Mouse (Mus musculus) leukemia stem cell, adult 10-12 weeks (primary cell): ENCODE measurements around the gene Ppp4r3b. TPM values are rescaled to one million over a fixed set of nuclear protein-coding genes. Genes with fewer than 3 reads are reported as not detected.

ENCODE experiments used
- polyA plus RNA-seq: library from polyadenylated mRNA; stranded (reverse); fragments of >175 nt; gene quantifications from 2 replicates; pipeline ENCODE4 v1.2.3, GENCODE M21; 2012; ENCODE audit warnings: low replicate concordance

Ppp4r3b gene
- polyA plus RNA-seq, result 26.2 and 33.2 TPM in 2 replicates

DNA sequence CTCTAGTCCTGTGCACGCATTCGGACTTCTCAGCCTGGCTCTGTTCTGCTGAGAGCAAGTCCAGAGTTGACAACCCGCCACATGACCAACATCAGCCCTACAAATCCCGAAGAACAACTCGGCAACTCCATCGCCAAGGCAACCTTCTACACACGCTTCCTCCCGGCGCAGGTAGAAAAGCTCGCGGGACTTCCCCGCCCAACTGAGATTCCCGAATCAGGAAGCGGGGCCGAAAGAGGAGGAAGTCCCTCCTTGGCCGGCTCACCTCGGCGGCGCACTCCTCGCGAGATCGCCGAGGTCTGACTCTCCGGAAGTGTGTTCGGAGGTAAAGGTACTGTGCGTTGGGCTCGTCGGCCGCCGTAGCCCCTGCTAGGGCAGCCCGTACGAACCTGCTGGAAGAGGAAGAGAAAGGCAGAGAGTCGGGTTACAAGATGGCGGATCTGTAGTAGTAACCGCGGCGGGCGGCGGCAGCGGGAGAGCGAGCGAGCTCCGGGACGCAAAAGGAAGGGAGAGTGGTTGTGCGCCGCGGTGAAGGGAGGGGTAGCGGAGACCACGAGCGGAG is at the start of gene Ppp4r3b:
Gene Ppp4r3b (plus strand): TSS at position 328 of the 562 bp plus-strand sequence.

DNA sequence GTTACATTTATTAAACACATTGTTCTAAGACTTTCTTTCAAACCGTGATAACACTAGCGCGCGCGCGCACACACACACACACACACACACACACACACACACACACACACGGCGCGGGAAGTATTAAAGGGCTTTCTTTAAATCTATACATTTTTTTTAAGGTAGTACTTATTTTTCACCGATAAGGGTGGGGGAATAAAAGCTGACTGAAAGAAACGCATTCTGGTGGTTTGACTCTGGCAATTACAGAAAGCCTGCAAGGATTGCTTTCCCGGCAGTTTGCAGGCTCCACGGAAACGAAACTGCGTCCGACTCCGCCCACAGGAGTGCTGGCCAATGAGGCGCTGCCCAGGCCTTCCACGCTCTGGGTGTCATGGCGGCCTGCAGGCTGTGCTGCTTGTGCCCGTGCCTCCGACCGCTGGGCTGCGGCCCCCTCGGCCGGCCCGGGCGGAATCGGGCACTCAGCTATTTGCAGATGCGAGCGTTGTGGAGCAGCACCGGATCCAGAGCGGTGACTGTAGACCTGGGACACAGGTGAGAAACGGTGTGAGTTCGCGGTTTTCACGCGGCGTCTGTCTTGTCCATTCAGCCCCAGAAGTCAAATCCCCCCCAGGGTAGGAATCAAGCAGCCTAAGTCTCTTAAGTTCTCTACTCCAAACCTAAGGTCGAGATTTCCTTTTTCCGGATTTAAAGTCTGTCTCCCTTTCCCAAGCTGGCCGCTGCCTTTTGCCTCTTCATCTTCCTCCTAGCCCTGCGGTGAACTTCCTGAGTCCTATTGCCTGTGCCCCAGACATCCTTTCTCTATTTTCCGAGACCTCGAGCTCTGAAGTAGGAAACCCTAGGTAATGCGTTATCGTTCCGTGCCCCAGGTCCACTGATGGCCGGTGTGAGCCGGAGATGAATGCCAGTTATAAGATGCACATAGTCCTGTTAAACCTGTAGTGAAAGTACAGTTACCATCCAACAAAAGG is 42.0 kb upstream of the Ppp4r3b start, which contains the start of gene Pnpt1:
Gene Pnpt1 (plus strand): TSS at position 360 of the 971 bp plus-strand sequence.

DNA sequence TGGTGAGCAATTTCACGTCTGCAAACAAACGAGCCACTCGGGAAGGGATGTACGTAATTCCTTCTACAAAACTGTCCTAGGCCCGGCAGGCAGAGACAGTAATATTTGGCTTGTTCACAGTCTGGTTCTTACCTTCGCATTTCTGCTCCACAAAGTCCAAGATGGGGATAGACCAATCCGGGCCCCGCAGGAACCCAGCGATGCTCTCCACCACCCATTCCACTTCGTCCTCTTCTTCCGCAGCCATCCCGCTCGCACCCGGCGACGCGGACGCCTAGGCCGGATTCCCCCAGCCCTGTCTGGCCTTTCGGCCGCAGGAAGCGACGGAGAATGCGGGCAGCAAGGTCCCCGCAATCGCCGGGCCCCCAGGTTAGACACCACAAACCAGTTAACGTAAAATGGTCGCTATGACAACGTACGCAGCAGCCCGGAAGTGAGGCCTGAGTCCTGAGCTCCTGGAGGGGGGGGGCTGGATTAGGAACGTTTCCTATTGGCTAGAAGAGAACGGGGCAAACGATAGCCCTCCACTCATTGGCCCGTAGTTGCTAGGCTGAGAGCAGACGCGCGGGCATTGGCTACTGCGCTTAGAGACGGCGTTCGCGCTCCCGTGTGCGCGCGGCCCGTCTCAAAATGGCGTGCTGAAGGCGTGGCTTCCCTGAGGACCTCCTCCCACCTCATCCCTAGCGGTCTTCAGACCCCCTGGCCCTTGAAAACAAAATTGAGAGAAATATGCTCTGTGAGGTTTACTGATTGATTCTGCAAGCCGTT is 74.4 kb downstream of the Ppp4r3b start, which contains the start of gene Cfap36:
Gene Cfap36 (minus strand): TSS at position 527 of the 768 bp plus-strand sequence.

Other genes starting within 250 kb of the Ppp4r3b start
- 166 and 309 TPM in 2 replicates for gene Pnpt1, start 42.1 kb upstream of the Ppp4r3b start, polyA plus RNA-seq
- gene Cfap36, start 74.5 kb downstream of the Ppp4r3b start, polyA plus RNA-seq, result 15.0 and 23.6 TPM in 2 replicates
- 27.0 and 28.8 TPM in 2 replicates for gene Ccdc88a, start 200.8 kb downstream of the Ppp4r3b start, polyA plus RNA-seq